Mouse (Mus musculus): ENCODE results near the gene Cfdp1.

DNA sequence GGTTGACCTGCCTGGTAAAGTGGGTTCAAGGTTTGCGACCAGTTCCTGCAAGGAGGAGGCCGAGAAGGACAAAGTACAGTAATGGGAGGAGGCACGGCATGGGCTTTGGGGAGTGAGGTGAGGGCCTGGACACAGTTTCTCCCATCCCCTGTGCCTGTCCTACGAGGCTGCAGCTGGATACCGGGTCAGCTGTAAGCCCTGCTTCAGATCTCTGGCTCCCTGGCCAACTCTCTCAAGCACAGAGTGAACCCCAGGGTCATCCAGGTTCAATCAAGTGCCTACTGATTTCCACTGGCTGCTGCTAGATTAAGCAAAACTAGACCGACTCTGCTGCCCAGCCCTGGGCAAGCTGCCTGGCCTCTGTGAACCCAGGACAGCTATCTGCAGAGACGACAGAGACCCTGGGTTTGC, 113.8 kb downstream of the Cfdp1 start:
- no peak for TF ChIP-seq POLR2A (IDR thresholded peaks at IDR 0.05; ENCODE audit: low read depth, low read length)
- TF ChIP-seq CTCF (IDR thresholded peaks at IDR 0.05; ENCODE audit: borderline replicate concordance, insufficient read depth, low read length), result no peak
